Mouse (Mus musculus): ENCODE results near the gene N6amt1. TPM values are rescaled to one million over a fixed set of nuclear protein-coding genes. Genes with fewer than 3 reads are reported as not detected.

N6amt1 gene
- polyA plus RNA-seq, 1 experiment from 2014 or later = 19.3 TPM

DNA sequence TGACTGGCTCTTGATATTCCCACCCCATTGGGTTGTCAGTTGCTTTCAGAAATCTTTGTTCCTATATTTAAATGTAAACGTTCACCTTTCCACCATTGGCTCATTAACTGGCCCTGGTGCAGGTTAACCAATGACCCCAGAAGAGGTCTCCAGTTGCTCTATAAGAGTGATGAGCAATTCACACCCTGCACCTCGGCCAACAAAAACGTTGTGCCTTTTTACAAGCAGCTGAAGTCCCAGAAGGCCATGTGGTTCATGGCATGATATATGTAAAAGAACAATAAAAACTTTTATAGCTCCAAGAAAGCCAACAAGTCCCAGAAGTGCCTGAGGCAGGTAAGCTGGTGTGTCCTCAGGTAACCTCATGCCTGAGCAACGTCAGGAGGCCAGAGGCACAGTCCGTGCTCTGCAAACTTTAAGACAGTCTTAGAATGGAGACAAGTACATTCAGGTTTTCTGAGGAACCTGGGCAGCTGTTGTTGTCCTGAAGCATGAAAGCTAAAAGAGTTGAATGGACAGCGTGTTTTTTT is 12.9 kb upstream of the N6amt1 start:
- no peak for ATAC-seq (ENCODE audit: low FRiP score, low read depth)
- no peaks in the 10 kb centered on the region for H3K4me1 ChIP-seq
- no peak overlapping the region for H3K27ac ChIP-seq (replicated peaks)
- WGBS = 86% methylated on average over 6 of the region's 6 CpGs
- H3K9ac ChIP-seq (replicated peaks) = no peak overlapping the region
- H3K9me3 ChIP-seq = no peaks in the 10 kb centered on the region
- no peak overlapping the region for H3K4me3 ChIP-seq
- no peak overlapping the region for H3K4me2 ChIP-seq (replicated peaks)
- no peaks in the 10 kb centered on the region for H3K36me3 ChIP-seq
- H3K27me3 ChIP-seq = no peaks in the 10 kb centered on the region

DNA sequence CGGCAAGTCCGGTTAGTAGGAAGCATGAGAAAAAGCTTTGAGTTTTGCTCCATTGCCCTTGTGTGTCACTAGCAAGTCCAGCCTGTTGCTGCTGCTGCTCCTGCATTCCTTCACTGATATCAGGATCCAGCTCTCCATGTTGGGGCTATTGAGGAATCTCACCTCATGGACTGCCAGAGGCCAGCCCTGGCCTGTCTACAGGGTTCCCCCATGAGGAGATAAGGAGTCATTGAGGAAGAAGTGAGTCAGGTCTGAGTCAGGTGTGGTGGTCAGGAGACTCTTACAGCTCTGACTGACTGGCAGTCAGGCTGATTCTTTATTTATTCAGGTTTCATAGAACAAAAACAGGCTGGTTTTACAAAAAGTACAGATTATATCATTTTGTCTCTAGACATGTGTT is 5.9 kb upstream of the N6amt1 start:
- Histone ChIP-seq H3K27me3 (peaks cover 5% of the 10 kb centered on the region; the same call in 1 of the 2 replicates), H3K9me3 (no peaks in the 10 kb centered on the region), H3K9ac (replicated peaks) (no peak overlapping the region), H3K4me2 (replicated peaks) (no peak overlapping the region), H3K27ac (replicated peaks) (no peak overlapping the region), H3K36me3 (no peaks in the 10 kb centered on the region), H3K4me1 (no peaks in the 10 kb centered on the region), H3K4me3 (no peak overlapping the region)
- WGBS = 94% methylated on average over 2 of the region's 2 CpGs
- no peak for ATAC-seq (ENCODE audit: low FRiP score, low read depth)

DNA sequence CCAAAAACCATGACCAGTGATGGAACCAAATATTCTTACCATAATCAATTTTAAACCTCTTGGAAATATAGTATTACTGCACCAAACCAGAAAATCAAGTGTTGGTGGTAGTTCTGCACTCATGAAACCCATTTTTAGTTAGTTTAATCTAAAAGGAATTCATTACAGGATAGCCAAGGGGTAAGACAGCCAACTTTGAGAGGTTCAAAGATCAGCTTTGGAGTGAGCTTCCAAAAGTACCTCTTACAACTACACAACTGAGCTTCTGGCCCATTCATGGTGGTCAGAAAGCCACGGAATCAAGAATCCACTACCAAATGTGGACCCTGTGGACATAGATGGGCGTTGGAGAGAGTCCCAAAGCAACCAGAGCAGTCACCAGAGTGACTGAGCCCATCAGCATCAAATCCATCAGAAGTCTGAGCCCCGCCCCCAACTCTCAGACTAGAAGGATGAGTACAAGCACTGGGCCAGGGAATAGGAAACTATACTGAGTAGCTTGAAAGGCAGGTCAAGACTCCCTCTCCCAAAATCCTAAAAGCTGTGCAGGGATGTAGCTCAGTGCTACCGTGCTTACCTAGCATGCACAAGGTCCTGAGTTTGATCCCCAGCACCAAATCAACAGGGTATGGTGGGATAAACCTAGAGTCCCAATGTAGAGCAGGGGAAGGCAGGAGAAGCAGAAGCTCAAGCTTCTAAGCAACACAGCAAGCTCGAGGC is 2.4 kb upstream of the N6amt1 start:
- ATAC-seq (ENCODE audit: low FRiP score, low read depth) = no peak
- Histone ChIP-seq H3K27ac (replicated peaks) (no peak overlapping the region), H3K4me2 (replicated peaks) (no peak overlapping the region), H3K4me1 (0 out of 2 replicates have a peak, but pooled peaks cover 2% of the 10 kb centered on the region), H3K4me3 (no peak overlapping the region), H3K36me3 (peaks cover 2% of the 10 kb centered on the region; the same call in 1 of the 2 replicates), H3K9me3 (no peaks in the 10 kb centered on the region), H3K9ac (replicated peaks) (no peak overlapping the region), H3K27me3 (peaks cover 5% of the 10 kb centered on the region; the same call in 1 of the 2 replicates)
- WGBS = 78% methylated on average over 5 of the region's 5 CpGs

DNA sequence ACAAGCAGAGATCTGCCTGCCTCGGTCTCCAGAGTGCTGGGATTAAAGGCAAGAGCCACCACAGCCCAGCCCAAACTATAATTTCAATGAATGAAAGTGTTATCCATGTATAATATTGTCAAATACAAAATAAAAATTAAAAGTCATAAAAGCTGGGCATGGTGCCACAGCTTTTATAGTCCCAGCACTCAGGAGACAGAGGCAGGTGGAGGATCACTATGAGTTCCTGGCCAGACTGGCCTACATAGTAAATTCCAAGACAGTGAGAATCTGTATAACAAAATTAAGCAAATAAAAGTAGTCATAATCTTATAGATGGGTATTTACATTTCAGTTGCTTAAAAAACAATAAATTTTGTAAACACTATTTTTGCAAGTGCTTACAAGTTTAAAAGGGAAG is 380 bp upstream of the N6amt1 start:
- peak; percentile 12; the same call in 1 of the 2 replicates for ATAC-seq (ENCODE audit: low FRiP score, low read depth)
- 100% methylated on average over 1 of the region's 1 CpGs for WGBS
- H3K36me3 ChIP-seq = peaks cover 19% of the 10 kb centered on the region
- no peaks in the 10 kb centered on the region for H3K9me3 ChIP-seq
- H3K9ac ChIP-seq (replicated peaks) = no peak overlapping the region
- 0 out of 2 replicates have a peak, but pooled peaks cover 2% of the 10 kb centered on the region for H3K4me1 ChIP-seq
- H3K27ac ChIP-seq (replicated peaks) = no peak overlapping the region
- H3K4me2 ChIP-seq (replicated peaks) = peak overlapping the region; percentile 55
- H3K4me3 ChIP-seq = peak overlapping the region; percentile 58
- H3K27me3 ChIP-seq = peaks cover 5% of the 10 kb centered on the region; the same call in 1 of the 2 replicates

DNA sequence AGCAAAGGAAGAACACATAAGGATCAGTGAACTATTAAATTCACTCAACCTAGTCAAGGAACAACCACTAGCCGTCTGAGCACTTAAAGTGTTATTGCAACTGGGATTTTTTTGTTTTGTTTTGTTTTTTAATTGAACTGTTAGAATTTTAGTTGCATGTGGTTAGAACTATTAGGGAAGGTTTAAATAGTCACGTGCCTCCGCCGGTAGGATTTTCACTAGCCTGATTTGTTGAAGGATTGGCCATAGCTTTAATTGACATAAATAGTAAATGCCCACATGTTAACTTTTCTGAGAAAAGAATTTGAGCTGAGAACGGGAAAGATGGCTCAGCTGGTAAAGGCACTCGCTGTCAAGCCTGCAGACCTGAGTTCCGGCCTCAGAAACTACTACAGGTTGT is 763 bp downstream of the N6amt1 start:
- Histone ChIP-seq H3K27ac (replicated peaks) (no peak overlapping the region), H3K27me3 (peaks cover 5% of the 10 kb centered on the region; the same call in 1 of the 2 replicates), H3K4me1 (0 out of 2 replicates have a peak, but pooled peaks cover 2% of the 10 kb centered on the region), H3K4me2 (replicated peaks) (peak overlapping the region; percentile 55), H3K9ac (replicated peaks) (peak overlapping the region; percentile 58; the same call in 1 of the 2 replicates), H3K36me3 (peaks cover 21% of the 10 kb centered on the region), H3K4me3 (peak overlapping the region; percentile 58), H3K9me3 (no peaks in the 10 kb centered on the region)
- ATAC-seq (ENCODE audit: low FRiP score, low read depth) = no peak
- 84% methylated on average over 7 of the region's 7 CpGs for WGBS

DNA sequence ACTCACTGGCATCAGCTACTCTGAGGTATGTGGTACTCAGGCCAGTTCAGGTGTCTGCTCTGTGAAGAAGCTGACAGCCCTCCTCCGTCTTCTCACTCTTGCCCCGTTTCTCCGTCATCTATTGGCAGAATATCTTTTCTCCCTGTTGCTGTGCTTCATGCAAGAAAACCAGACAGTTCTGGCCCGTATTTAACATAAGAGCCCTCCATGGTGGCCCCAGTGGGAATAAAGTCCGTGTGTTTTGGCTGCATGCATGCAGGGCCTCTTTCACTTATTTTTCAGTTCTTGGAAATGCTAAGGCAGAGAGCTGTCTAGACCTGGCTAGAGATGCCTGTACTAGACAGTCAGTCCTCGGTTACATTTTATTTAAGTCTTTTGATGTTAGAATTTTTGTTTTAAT is 6.1 kb downstream of the N6amt1 start:
- Histone ChIP-seq H3K27me3 (no peaks in the 10 kb centered on the region), H3K9me3 (no peaks in the 10 kb centered on the region), H3K4me1 (no peaks in the 10 kb centered on the region), H3K4me3 (no peak overlapping the region), H3K36me3 (peaks cover 56% of the 10 kb centered on the region), H3K4me2 (replicated peaks) (no peak overlapping the region), H3K9ac (replicated peaks) (no peak overlapping the region), H3K27ac (replicated peaks) (no peak overlapping the region)
- WGBS = 89% methylated on average over 6 of the region's 6 CpGs
- ATAC-seq (ENCODE audit: low FRiP score, low read depth) = no peak

DNA sequence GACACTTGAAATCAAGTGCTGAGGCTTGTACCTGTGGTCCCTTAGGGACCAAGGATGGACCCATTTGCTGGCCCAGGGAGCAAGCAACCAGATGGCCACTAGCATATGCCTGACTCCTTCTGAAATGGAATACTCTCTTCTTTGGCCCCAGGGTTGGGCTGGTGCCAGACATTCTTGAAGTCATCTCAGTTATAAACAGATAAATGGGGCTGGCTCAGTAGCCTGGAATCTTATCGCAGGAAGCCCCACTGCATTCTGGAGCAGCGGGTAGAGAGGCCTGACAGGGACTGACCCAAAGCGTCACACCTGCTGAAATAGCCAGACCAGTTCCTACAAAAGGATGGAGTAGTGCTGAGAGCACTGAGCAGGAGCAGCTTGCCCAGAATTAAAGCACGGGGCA is 10.2 kb downstream of the N6amt1 start:
- ATAC-seq (ENCODE audit: low FRiP score, low read depth) = no peak
- no peak overlapping the region for H3K4me2 ChIP-seq (replicated peaks)
- H3K36me3 ChIP-seq = peaks cover 43% of the 10 kb centered on the region
- H3K9me3 ChIP-seq = no peaks in the 10 kb centered on the region
- H3K4me3 ChIP-seq = no peak overlapping the region
- 90% methylated on average over 4 of the region's 4 CpGs for WGBS
- no peaks in the 10 kb centered on the region for H3K27me3 ChIP-seq
- no peak overlapping the region for H3K27ac ChIP-seq (replicated peaks)
- H3K4me1 ChIP-seq = no peaks in the 10 kb centered on the region
- H3K9ac ChIP-seq (replicated peaks) = no peak overlapping the region

DNA sequence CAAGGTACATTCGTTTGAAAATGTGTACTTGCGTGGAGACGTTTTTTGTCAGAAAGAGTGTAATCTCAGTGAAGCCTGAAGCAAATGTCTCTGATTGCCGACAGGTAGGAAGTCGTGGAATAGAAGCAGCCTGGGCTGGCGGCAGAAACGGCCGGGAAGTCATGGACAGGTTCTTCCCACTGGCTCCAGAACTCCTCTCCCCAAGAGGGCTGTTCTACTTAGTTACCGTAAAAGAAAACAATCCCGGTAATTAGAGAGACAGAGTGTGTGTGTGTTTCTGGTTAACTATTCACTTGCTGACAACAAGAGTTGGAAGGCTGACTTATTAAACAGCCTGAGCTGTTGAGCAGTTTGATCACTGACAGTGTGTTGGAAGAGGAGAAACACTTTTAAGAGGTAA is 12.1 kb downstream of the N6amt1 start:
- H3K27ac ChIP-seq (replicated peaks) = no peak overlapping the region
- no peak overlapping the region for H3K4me3 ChIP-seq
- H3K4me1 ChIP-seq = no peaks in the 10 kb centered on the region
- H3K27me3 ChIP-seq = no peaks in the 10 kb centered on the region
- 91% methylated on average over 10 of the region's 10 CpGs for WGBS
- no peak for ATAC-seq (ENCODE audit: low FRiP score, low read depth)
- no peak overlapping the region for H3K4me2 ChIP-seq (replicated peaks)
- no peak overlapping the region for H3K9ac ChIP-seq (replicated peaks)
- peaks cover 43% of the 10 kb centered on the region for H3K36me3 ChIP-seq
- H3K9me3 ChIP-seq = no peaks in the 10 kb centered on the region

DNA sequence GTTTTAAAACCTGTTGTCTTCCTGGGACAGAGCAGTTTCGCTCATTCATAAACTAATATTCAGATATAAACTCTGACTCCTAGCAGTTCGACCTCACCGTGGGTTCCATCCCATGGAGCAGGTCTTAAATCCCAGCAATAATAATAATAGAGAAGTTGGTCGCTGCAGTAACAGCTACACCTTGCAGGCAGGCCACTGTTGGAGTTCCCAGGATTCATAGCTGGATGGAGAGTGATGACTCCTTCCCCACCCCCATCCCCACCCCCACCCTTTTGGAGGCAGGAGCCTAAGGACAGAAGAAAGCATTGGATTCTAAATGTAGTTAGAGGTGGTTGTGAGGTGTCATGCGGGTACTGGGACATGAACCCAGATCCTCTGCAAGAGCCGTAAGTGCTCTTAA is 12.5 kb downstream of the N6amt1 start:
- 97% methylated on average over 6 of the region's 6 CpGs for WGBS
- no peak overlapping the region for H3K9ac ChIP-seq (replicated peaks)
- H3K4me3 ChIP-seq = no peak overlapping the region
- no peaks in the 10 kb centered on the region for H3K4me1 ChIP-seq
- peaks cover 43% of the 10 kb centered on the region for H3K36me3 ChIP-seq
- H3K4me2 ChIP-seq (replicated peaks) = no peak overlapping the region
- H3K27me3 ChIP-seq = no peaks in the 10 kb centered on the region
- no peak for ATAC-seq (ENCODE audit: low FRiP score, low read depth)
- H3K27ac ChIP-seq (replicated peaks) = no peak overlapping the region
- H3K9me3 ChIP-seq = no peaks in the 10 kb centered on the region

DNA sequence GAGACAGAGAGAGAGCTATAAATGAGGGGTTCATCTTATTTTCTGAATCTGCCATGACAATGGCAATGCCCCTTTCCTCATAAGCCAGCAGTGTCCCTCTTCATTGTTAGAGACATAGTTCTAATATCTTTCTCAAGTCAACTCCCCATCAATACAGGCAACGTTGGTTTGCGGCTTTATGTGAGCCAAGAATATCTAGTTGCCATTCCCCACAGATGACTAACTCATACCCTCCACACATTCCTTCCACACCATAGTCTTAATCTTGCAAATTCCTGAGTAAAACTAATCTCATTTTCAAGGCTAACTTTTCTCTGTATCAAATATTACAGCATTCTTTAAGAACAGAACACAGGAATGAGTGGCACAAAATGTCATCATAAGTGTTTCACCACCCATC is 29.0 kb downstream of the N6amt1 start:
- no peaks in the 10 kb centered on the region for H3K4me1 ChIP-seq
- no peaks in the 10 kb centered on the region for H3K9me3 ChIP-seq
- H3K36me3 ChIP-seq = peaks cover 78% of the 10 kb centered on the region
- H3K27me3 ChIP-seq = no peaks in the 10 kb centered on the region
- H3K4me3 ChIP-seq = no peak overlapping the region
- no peak for ATAC-seq (ENCODE audit: low FRiP score, low read depth)
- no peak overlapping the region for H3K9ac ChIP-seq (replicated peaks)
- no peak overlapping the region for H3K27ac ChIP-seq (replicated peaks)
- 98% methylated on average over 2 of the region's 2 CpGs for WGBS
- H3K4me2 ChIP-seq (replicated peaks) = no peak overlapping the region

DNA sequence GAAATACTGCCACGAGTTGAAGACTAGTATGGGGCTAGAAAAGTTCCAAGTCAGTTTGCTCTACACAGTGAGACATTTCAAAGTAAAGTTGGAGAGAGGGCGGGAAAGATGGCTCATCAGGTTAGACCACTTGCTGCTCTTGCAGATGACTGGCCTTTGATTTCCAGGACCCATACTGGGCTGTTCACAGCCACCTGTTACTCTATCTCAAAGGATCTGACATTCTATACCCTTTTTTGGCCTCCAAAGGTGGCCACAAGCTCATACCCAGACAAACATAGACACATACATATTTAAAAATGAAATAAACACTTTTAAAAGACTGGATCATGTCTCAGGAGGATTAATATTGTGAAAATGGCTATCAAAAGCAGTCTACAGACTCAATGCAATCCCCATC is 30.4 kb downstream of the N6amt1 start:
- no peak overlapping the region for H3K4me2 ChIP-seq (replicated peaks)
- H3K4me3 ChIP-seq = no peak overlapping the region
- peaks cover 79% of the 10 kb centered on the region for H3K36me3 ChIP-seq
- no peak for ATAC-seq (ENCODE audit: low FRiP score, low read depth)
- no peaks in the 10 kb centered on the region for H3K9me3 ChIP-seq
- no peaks in the 10 kb centered on the region for H3K27me3 ChIP-seq
- 83% methylated on average over 2 of the region's 2 CpGs for WGBS
- no peaks in the 10 kb centered on the region for H3K4me1 ChIP-seq
- H3K27ac ChIP-seq (replicated peaks) = no peak overlapping the region
- H3K9ac ChIP-seq (replicated peaks) = no peak overlapping the region

DNA sequence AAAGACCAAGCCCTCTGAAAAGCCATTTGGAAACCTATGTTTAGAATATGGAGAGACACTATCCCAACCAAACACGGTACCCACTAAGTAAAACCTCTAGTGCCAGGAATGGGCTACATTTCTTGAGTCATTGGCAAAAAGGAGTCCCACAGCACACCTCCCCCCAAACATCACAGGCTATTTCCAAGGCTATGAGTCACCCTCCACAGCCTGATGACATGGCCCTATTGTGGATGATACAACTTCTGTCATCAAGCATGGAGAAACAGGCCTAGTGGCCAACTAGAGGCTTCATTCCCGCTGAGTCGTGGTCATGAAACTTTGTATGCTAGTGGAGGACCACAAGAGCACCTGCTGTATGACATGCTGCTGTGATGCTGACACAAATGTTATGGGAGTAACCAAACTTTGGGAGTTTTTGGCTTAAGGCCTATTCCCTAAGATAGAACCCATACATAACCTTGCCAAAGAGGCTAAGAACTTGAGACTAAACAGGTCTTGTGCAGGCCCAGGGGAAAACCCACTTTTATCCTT is 33.5 kb downstream of the N6amt1 start:
- no peak for ATAC-seq (ENCODE audit: low FRiP score, low read depth)
- WGBS = 99% methylated on average over 3 of the region's 3 CpGs
- Histone ChIP-seq H3K4me3 (no peak overlapping the region), H3K9ac (replicated peaks) (no peak overlapping the region), H3K4me2 (replicated peaks) (no peak overlapping the region), H3K4me1 (no peaks in the 10 kb centered on the region), H3K27ac (replicated peaks) (no peak overlapping the region), H3K36me3 (peaks cover 58% of the 10 kb centered on the region), H3K27me3 (no peaks in the 10 kb centered on the region), H3K9me3 (no peaks in the 10 kb centered on the region)
